Mouse (Mus musculus): ENCODE data around the gene Tmem43. TPM values are rescaled to one million over a fixed set of nuclear protein-coding genes. Genes with fewer than 3 reads are reported as not detected.

Tmem43 gene
- polyA plus RNA-seq, 1 experiment from 2014 or later = 52.0 TPM

DNA sequence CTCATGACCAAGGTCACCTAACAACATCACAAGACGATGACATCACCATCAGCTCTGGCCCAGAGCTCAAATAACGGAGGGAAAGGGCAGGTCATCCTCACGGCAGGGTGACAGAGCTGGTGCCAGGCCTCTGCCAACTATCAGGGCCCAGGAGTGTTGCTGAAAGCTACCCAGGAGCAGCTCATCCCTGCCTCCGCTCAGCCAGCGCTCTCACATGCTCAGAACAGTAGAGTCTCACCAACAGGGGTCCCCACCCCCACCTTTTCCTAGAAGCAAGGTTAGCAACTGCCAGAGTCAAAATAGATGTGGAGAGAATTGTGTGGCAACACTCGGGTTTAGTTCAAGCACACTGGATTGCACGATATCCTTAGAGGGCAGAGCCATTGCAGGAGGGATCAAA, 54.8 kb downstream of the Tmem43 start:
- Histone ChIP-seq H3K4me2 (no peak overlapping the region), H3K4me3 (no peak overlapping the region), H3K27me3 (replicated peaks) (no peaks in the 10 kb centered on the region), H3K4me1 (no peaks in the 10 kb centered on the region), H3K9me3 (no peaks in the 10 kb centered on the region), H3K27ac (no peak overlapping the region), H3K36me3 (replicated peaks) (peaks cover under 1% of the 10 kb centered on the region; the same call in 1 of the 2 replicates), H3K9ac (no peak overlapping the region)
- ATAC-seq (replicated peaks) = no peak
- WGBS = 89% methylated on average over 7 of the region's 7 CpGs

DNA sequence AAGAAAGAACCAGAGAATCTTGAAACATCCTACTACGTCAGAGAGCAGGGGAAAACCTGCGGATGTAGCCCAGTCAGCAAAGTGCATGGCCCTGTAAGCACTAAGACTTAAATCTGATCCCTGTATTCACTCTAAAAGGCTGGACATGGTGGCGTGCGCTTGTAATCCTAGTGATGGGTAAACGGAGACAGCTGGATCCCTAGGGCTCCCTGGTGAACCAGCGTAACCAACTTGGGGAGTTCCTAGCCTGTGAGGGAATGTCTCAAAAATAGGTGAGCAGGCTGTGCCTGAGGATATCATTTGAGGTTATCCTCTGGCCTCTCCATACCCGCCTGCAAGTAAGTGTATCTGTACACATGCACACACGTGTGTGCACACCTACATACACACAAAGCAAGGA, 57.2 kb downstream of the Tmem43 start:
- H3K4me2 ChIP-seq = no peak overlapping the region
- no peak overlapping the region for H3K4me3 ChIP-seq
- WGBS = 83% methylated on average over 8 of the region's 8 CpGs
- H3K4me1 ChIP-seq = no peaks in the 10 kb centered on the region
- no peaks in the 10 kb centered on the region for H3K27me3 ChIP-seq (replicated peaks)
- H3K9me3 ChIP-seq = no peaks in the 10 kb centered on the region
- no peak overlapping the region for H3K27ac ChIP-seq
- no peaks in the 10 kb centered on the region for H3K36me3 ChIP-seq (replicated peaks)
- H3K9ac ChIP-seq = no peak overlapping the region
- ATAC-seq (replicated peaks) = no peak

DNA sequence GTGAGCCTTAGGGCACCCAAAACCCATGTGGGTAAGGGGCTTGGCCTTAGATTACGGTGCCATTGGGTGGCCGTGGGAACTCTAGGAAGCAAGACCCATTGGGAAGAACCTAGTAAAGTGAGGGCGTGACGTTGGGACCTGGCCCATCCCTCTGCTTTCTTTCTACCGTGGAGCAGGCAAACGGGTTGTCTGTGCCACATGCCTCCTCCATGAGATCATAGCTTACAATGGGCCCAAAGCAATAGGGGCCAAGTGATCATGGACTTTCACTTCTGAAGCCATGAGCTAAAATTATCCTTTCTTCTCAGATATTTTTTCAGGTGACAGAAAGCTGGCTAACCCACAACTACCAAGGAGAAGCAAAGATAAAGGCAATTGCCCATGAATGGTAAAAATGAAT, 57.8 kb downstream of the Tmem43 start:
- 91% methylated on average over 6 of the region's 6 CpGs for WGBS
- no peaks in the 10 kb centered on the region for H3K36me3 ChIP-seq (replicated peaks)
- no peaks in the 10 kb centered on the region for H3K4me1 ChIP-seq
- no peak for ATAC-seq (replicated peaks)
- no peak overlapping the region for H3K9ac ChIP-seq
- no peak overlapping the region for H3K4me2 ChIP-seq
- H3K9me3 ChIP-seq = no peaks in the 10 kb centered on the region
- no peaks in the 10 kb centered on the region for H3K27me3 ChIP-seq (replicated peaks)
- H3K4me3 ChIP-seq = no peak overlapping the region
- H3K27ac ChIP-seq = no peak overlapping the region

DNA sequence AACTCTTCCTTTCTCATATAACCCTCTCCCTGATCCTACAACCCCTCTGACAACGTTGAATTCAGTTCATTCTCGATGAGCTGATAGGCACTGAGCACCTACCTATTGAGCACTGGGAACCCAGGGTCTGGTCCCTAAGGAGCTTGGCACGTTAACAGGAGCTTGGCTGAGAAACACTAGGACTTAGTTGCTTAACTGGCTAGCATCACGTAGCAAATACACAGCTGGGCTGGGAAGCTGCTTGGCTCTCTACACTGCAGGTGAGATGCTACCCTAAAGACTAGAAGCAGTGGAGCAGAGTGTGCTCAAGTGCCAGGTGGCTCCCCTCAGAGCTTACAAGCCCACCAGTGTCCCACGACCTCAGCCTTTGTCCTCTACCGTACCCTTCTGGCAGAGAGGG, 59.2 kb downstream of the Tmem43 start:
- Histone ChIP-seq H3K9ac (no peak overlapping the region), H3K27me3 (replicated peaks) (no peaks in the 10 kb centered on the region), H3K27ac (no peak overlapping the region), H3K36me3 (replicated peaks) (no peaks in the 10 kb centered on the region), H3K4me3 (no peak overlapping the region), H3K4me2 (no peak overlapping the region), H3K4me1 (no peaks in the 10 kb centered on the region), H3K9me3 (no peaks in the 10 kb centered on the region)
- no peak for ATAC-seq (replicated peaks)
- 73% methylated on average over 6 of the region's 6 CpGs for WGBS

DNA sequence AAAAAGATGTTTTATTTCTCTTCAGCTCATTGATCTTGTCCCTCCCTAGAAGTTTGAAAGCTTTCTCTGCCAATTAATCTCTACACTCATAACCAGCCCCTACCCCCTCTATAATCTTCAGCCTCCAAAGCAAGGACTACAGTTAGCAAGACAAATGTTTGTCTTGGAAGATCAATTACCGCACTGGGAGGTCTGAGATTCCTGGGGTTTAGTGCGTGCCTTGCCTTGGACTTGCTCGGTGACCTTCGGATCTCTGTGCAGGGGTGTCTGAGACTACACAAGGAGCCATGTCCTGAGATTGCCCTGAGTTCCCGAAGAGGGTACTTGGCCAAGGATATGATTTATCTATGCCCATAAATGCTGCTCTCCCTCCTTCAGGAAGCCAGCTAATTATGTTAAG, 59.9 kb downstream of the Tmem43 start:
- H3K4me2 ChIP-seq = no peak overlapping the region
- H3K27ac ChIP-seq = no peak overlapping the region
- no peak overlapping the region for H3K4me3 ChIP-seq
- no peaks in the 10 kb centered on the region for H3K27me3 ChIP-seq (replicated peaks)
- no peaks in the 10 kb centered on the region for H3K4me1 ChIP-seq
- H3K9ac ChIP-seq = no peak overlapping the region
- WGBS = 63% methylated on average over 5 of the region's 5 CpGs
- no peaks in the 10 kb centered on the region for H3K9me3 ChIP-seq
- no peaks in the 10 kb centered on the region for H3K36me3 ChIP-seq (replicated peaks)
- no peak for ATAC-seq (replicated peaks)

DNA sequence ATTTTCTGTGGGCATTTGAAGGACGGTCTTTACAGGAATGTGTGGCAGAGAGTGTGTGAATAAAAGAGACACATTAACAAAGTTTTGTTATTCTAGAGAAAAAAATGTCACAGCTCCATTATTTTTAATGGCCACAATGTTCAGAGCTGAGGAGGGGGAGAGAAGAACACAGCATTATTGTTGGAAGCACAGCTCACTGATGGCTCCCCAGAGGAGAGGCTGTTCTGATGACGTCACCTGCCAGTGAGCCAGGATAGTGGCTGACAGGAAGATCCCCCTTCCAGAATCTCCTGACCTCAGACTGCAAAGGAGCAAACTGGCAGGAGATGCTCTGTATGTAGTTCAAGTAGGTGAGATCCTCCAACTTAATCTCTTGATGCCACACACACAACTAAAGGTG, 60.3 kb downstream of the Tmem43 start:
- Histone ChIP-seq H3K4me1 (no peaks in the 10 kb centered on the region), H3K4me2 (no peak overlapping the region), H3K27me3 (replicated peaks) (no peaks in the 10 kb centered on the region), H3K9ac (no peak overlapping the region), H3K36me3 (replicated peaks) (no peaks in the 10 kb centered on the region), H3K27ac (no peak overlapping the region), H3K9me3 (no peaks in the 10 kb centered on the region), H3K4me3 (no peak overlapping the region)
- 57% methylated on average over 2 of the region's 2 CpGs for WGBS
- ATAC-seq (replicated peaks) = no peak

DNA sequence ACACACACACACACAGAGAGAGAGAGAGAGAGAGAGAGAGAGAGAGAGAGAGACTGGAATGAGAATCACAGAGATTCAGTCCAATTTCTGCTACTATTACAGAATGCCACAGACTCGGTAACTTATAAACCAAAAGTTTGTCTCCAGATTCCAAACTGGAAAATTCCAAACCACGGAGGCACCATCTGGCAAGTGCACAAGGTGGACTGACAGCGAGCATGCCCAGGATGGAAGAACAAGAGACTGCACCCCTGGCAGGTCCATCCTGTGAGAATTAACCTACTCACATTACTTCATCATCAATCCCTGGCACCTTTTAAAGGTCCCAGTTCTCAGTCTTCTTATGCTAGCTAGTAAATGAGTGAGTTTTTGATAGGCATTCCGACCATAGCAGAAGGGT, 60.8 kb downstream of the Tmem43 start:
- Histone ChIP-seq H3K27me3 (replicated peaks) (no peaks in the 10 kb centered on the region), H3K4me2 (no peak overlapping the region), H3K9me3 (no peaks in the 10 kb centered on the region), H3K4me3 (no peak overlapping the region), H3K36me3 (replicated peaks) (no peaks in the 10 kb centered on the region), H3K27ac (no peak overlapping the region), H3K4me1 (no peaks in the 10 kb centered on the region), H3K9ac (no peak overlapping the region)
- ATAC-seq (replicated peaks) = no peak
- WGBS = 89% methylated on average over 4 of the region's 4 CpGs

DNA sequence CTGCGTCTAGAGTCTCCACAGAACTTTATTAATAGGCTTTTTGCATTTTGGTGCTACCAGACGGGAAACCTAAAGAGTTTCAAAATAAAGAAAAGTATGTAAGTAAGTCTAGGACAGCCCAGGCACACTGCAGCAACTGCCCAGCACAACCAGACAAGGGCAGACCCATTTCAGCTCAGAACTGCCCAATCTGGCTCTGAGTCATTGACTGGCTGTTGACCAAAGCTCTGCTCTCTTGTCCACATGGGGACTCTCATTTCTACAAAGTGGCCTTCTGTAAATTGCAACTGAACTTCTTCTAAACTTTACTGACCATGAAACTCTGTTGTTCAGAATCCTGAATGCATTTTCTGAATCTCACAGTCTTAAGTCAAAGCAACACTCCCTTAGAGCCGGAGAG, 61.7 kb downstream of the Tmem43 start:
- Histone ChIP-seq H3K4me1 (no peaks in the 10 kb centered on the region), H3K27me3 (replicated peaks) (no peaks in the 10 kb centered on the region), H3K4me2 (no peak overlapping the region), H3K9me3 (no peaks in the 10 kb centered on the region), H3K4me3 (no peak overlapping the region), H3K9ac (no peak overlapping the region), H3K36me3 (replicated peaks) (no peaks in the 10 kb centered on the region), H3K27ac (no peak overlapping the region)
- 68% methylated on average over 3 of the region's 3 CpGs for WGBS
- no peak for ATAC-seq (replicated peaks)

DNA sequence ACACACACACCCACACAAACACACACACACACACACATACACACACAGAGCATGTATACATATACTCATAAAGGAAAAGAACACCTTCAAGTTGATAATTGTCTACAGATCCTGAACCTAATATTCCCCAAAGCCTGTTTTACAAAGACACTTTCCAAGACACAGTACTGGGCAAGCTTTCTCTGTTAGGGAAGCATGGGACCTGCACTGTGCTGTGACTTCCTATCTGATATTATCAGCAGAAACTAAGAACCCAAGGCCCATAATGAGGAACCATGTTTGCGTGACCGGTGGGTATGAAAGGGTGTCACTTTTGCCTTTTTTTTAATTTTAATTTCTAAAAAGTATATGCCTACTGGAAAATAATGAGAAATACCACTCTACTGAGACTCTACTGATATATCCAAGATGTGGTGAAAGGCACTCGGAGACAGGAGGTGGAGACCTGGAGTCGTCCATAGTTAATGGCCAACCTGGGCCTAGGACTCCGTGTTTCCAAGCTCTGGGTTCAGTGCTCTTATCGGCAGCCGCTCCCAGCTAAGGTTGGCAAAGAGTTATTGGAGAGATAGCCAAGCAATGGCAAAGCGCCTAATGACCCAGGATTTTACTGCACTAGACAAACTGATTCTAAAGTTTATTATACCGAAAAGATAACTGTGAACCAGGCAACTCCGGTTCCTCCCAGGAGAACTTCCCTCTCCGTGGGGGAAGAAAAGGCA, 62.7 kb downstream of the Tmem43 start:
- no peak overlapping the region for H3K4me2 ChIP-seq

More for the DNA sequence above, 62.7 kb downstream of the Tmem43 start:
- H3K27ac ChIP-seq = no peak overlapping the region
- no peaks in the 10 kb centered on the region for H3K36me3 ChIP-seq (replicated peaks)
- no peaks in the 10 kb centered on the region for H3K4me1 ChIP-seq
- no peaks in the 10 kb centered on the region for H3K9me3 ChIP-seq
- no peaks in the 10 kb centered on the region for H3K27me3 ChIP-seq (replicated peaks)
- no peak overlapping the region for H3K4me3 ChIP-seq
- WGBS = 93% methylated on average over 11 of the region's 11 CpGs
- ATAC-seq (replicated peaks) = no peak
- H3K9ac ChIP-seq = no peak overlapping the region

Other genes with a start within 250 kb of the Tmem43 start
- gene Wnt7a, start 62.3 kb upstream of the Tmem43 start, polyA plus RNA-seq (2015; fragmentation: Nextera tagmentation; extraction: Ambion mirVana) = 12.5 and 13.1 TPM in 2 replicates
- gene Chchd4, start 157 bp upstream of the Tmem43 start, polyA plus RNA-seq (2015; fragmentation: Nextera tagmentation; extraction: Ambion mirVana) = 39.6 and 40.7 TPM in 2 replicates
- gene Xpc, start 42.2 kb downstream of the Tmem43 start, polyA plus RNA-seq (2015; fragmentation: Nextera tagmentation; extraction: Ambion mirVana) = 20.6 and 21.9 TPM in 2 replicates
- gene Lsm3, start 42.2 kb downstream of the Tmem43 start, polyA plus RNA-seq (2015; fragmentation: Nextera tagmentation; extraction: Ambion mirVana) = 149 and 152 TPM in 2 replicates
- 117 and 123 TPM in 2 replicates for gene Slc6a6, start 210.3 kb downstream of the Tmem43 start, polyA plus RNA-seq (2015; fragmentation: Nextera tagmentation; extraction: Ambion mirVana)